Mouse (Mus musculus) thymus, adult 2 months (tissue): ENCODE data around the gene Plekha6.

Experiments used
- CTCF ChIP-seq: fragments of 200-500 bp; IDR thresholded peaks from 2 replicates; pipeline ENCODE4 v1.5.1; 2012; ENCODE audit warnings: mild to moderate bottlenecking, control low read depth, low read length, moderate library complexity, borderline replicate concordance; ENCODE audit not compliant: control insufficient read depth, poor library complexity, insufficient read depth; ENCODE audit errors: extremely low read depth
- POLR2A ChIP-seq: fragments of 200-500 bp; IDR thresholded peaks from 2 replicates; pipeline ENCODE4 v1.6.1; 2012; ENCODE audit warnings: mild to moderate bottlenecking, low read length, control low read depth, moderate library complexity; ENCODE audit not compliant: control insufficient read depth, poor library complexity, insufficient read depth; ENCODE audit errors: extremely low read depth

DNA sequence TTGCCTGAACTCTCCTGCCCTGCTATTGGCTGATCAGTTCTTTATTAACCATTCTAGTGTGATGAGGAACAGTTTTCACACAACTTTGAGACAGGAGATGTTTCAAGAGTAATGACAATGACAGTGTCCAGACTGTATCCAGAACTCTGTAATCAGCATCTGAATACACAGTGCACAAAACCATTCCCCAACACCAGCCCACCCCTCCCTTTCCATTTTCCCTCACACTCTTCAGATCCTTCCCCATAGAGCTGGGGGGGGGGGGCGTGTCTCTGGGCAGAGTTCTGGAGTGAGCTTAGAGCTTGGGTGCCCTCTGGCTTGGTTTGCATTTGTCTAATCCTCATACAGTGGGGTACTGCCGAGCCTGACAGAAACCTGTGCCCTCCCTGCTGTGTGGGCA is 39.7 kb downstream of the Plekha6 start:
- TF ChIP-seq POLR2A (no peak), CTCF (no peak)
